Mouse (Mus musculus) intestine, embryonic 15.5 days (tissue): ENCODE measurements around the gene Gm20479. TPM values are rescaled to one million over a fixed set of nuclear protein-coding genes. Genes with fewer than 3 reads are reported as not detected.

Experiments used
- ATAC-seq: fragments of 200-750 bp; cut with Nextera tagmentation; 2 replicates; pipeline ENCODE4 v1.8.0; 2017; ENCODE audit warnings: moderate TSS enrichment, moderate library complexity
- H3K27ac ChIP-seq: fragments of 300-500 bp; sonication (generic); 2 replicates; pipeline ENCODE4 v1.5.1; 2015; ENCODE audit warnings: mild to moderate bottlenecking, inconsistent platforms
- H3K27me3 ChIP-seq: fragments of 300-500 bp; sonication (generic); replicated peaks from 2 replicates; pipeline ENCODE4 v1.6.1; 2015; ENCODE audit warnings: inconsistent platforms
- H3K36me3 ChIP-seq: fragments of 300-500 bp; sonication (generic); 2 replicates; pipeline ENCODE4 v1.6.1; 2015; ENCODE audit warnings: inconsistent platforms
- H3K4me1 ChIP-seq: fragments of 300-500 bp; sonication (generic); replicated peaks from 2 replicates; pipeline ENCODE4 v1.6.1; 2015; ENCODE audit warnings: inconsistent platforms
- H3K4me2 ChIP-seq: fragments of 300-500 bp; sonication (generic); replicated peaks from 2 replicates; pipeline ENCODE4 v1.6.1; 2015; ENCODE audit warnings: mild to moderate bottlenecking, inconsistent platforms
- H3K4me3 ChIP-seq: fragments of 300-500 bp; sonication (generic); replicated peaks from 2 replicates; pipeline ENCODE4 v1.5.1; 2015; ENCODE audit warnings: inconsistent platforms
- H3K9ac ChIP-seq: fragments of 300-500 bp; sonication (generic); 2 replicates; pipeline ENCODE4 v1.6.1; 2015; ENCODE audit warnings: inconsistent platforms
- H3K9me3 ChIP-seq: fragments of 300-500 bp; sonication (generic); 2 replicates; pipeline ENCODE4 v1.6.1; 2016; ENCODE audit warnings: inconsistent platforms
- WGBS: fragments of 180-500 bp; shearing (Covaris S2); methylation state at CpG from one replicate; pipeline ENCODE4 v1.1.7; 2015; 5-methylcytosine and 5-hydroxymethylcytosine counted together
- polyA plus RNA-seq: library from polyadenylated mRNA; unstranded; fragments of >200 nt; fragmentation: Nextera tagmentation; extraction: Ambion mirVana; gene quantifications from 2 replicates; pipeline ENCODE4 v1.2.1, GENCODE M21; 2015

Gm20479 gene
- polyA plus RNA-seq, 1 experiment from 2014 or later, result 1.8 TPM

DNA sequence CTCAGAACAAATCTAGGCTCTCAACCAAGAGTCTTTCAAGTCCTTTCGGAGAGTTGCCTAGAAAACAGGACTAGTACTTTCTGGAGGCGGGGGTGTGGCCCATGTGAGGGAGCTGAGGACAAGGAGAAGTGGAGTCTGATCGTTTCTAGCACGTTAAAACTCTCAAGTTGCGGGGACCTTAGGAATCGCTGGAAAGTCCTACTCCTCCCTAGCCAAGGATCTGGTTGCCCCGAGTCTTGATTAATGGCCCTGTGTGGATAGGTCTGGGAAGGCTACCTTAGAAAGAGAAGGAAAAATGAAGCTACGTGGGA lies 25.7 kb downstream of the Gm20479 start:
- H3K4me2 ChIP-seq, result peak overlapping the region; percentile 92
- peak overlapping the region; percentile 47 for H3K9ac ChIP-seq
- 2% methylated on average over 8 of the region's 8 CpGs for WGBS
- peak overlapping the region; percentile 91 for H3K27ac ChIP-seq
- H3K27me3 ChIP-seq, result peaks cover 51% of the 10 kb centered on the region
- no peak for ATAC-seq
- no peaks in the 10 kb centered on the region for H3K9me3 ChIP-seq
- H3K4me3 ChIP-seq, result peak overlapping the region; percentile 64
- no peaks in the 10 kb centered on the region for H3K36me3 ChIP-seq
- peaks cover 56% of the 10 kb centered on the region for H3K4me1 ChIP-seq

- Histone ChIP-seq H3K9me3 (no peaks in the 10 kb centered on the region), H3K36me3 (no peaks in the 10 kb centered on the region), H3K4me3 (peak overlapping the region; percentile 64), H3K4me2 (peak overlapping the region; percentile 92), H3K27ac (peak overlapping the region; percentile 91), H3K4me1 (peaks cover 56% of the 10 kb centered on the region), H3K9ac (peak overlapping the region; percentile 47), H3K27me3 (peaks cover 50% of the 10 kb centered on the region)
- ATAC-seq, result peak; percentile 70
- under 1% methylated on average over 39 of the region's 39 CpGs for WGBS
These were observed 26.3 kb downstream of the Gm20479 start for GRCm38 (mm10) chr7:27330709-27331540.

GRCm38 (mm10) chr7:27329981-27330380 lies 27.2 kb downstream of the Gm20479 start:
- 25% methylated on average over 17 of the region's 17 CpGs for WGBS
- no peaks in the 10 kb centered on the region for H3K9me3 ChIP-seq
- H3K27ac ChIP-seq, result no peak overlapping the region

DNA sequence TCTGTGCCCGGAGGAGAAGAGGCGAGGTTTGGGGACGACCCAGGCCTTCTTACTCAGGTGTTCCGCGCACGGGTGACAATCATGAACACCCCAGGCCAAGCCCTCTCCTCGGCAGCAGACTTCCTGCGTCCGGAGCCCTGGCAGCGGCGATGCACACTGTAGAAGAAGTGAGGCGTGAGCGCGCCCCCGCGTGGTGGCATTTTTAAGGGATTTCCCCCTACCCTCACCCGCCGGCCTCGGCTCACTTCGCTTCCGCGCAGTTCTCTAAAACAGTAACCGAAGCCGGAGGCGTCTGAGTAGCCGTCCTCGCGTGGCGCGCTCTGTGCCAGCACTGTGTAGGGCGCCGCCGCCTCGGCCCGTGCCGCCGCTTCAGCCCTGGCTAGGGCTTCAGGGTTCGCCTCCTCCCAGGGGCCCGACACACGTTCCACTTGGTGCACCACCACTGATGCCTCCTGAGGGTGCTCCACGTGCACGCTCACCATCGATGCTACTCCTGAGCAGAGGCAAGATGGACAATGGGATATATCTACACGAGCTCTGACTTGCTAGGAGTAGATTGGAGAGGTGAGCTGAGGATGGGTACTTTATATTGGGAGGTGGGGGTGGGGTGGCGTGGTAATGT lies 27.8 kb downstream of the Gm20479 start:
- H3K9ac ChIP-seq, result no peak overlapping the region
- peaks cover 52% of the 10 kb centered on the region for H3K27me3 ChIP-seq
- no peak overlapping the region for H3K27ac ChIP-seq
- H3K36me3 ChIP-seq, result no peaks in the 10 kb centered on the region
- ATAC-seq, result peak; percentile 9; the same call in 1 of the 2 replicates
- H3K4me2 ChIP-seq, result peak overlapping the region; percentile 92
- peaks cover 52% of the 10 kb centered on the region for H3K4me1 ChIP-seq
- WGBS, result 7% methylated on average over 45 of the region's 45 CpGs
- H3K9me3 ChIP-seq, result no peaks in the 10 kb centered on the region
- peak overlapping the region; percentile 25; the same call in 1 of the 2 replicates for H3K4me3 ChIP-seq

More at GRCm38 (mm10) chr7:27329981-27330380, 27.2 kb downstream of the Gm20479 start:
- no peaks in the 10 kb centered on the region for H3K36me3 ChIP-seq
- peaks cover 56% of the 10 kb centered on the region for H3K27me3 ChIP-seq
- H3K4me3 ChIP-seq, result peak overlapping the region; percentile 64; the same call in 1 of the 2 replicates
- ATAC-seq, result no peak
- H3K9ac ChIP-seq, result no peak overlapping the region
- peak overlapping the region; percentile 92 for H3K4me2 ChIP-seq
- peaks cover 56% of the 10 kb centered on the region for H3K4me1 ChIP-seq

DNA sequence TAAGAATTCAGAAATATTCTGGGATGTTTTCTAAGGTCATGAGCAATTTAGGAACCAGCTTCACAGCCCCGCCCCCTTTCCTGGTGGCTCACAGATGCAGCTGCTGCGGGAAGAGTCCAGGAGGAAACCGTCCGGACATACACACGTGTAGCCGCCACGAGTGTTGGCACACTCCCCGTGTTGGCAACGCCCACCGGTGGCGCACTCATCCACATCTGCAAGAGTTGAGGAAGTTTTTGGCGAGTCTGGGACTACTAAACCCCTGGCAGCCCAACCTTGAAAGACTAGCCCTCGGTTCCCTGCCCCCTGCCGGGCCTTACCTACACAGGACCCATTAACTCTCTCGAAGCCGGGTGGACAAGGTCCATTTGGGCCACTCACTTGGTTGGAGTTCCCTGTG lies 28.6 kb downstream of the Gm20479 start:
- Histone ChIP-seq H3K4me3 (no peak overlapping the region), H3K36me3 (0 out of 2 replicates have a peak, but pooled peaks cover 2% of the 10 kb centered on the region), H3K27me3 (peaks cover 44% of the 10 kb centered on the region), H3K27ac (no peak overlapping the region), H3K9me3 (no peaks in the 10 kb centered on the region), H3K9ac (no peak overlapping the region), H3K4me1 (peaks cover 44% of the 10 kb centered on the region), H3K4me2 (no peak overlapping the region)
- 39% methylated on average over 16 of the region's 16 CpGs for WGBS
- ATAC-seq, result no peak

DNA sequence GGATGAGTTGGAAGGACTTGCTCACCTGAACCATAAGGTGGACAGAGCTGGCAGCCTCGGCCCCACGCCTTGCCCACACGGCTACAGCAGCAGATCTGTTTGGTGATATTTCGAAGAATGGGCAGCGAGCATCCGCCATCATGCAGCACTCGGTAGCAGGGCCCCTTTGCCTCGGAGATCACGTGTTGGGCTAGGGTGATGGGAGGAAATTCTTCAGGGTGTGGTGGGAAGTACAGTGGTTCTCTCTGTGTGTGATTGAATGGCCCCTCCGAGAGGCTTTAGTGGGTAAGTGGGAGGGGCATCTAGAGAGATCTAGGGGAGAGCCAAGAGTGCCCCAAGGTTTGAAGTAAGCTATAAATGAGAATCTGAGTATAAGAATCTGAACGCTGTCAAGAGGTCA lies 29.1 kb downstream of the Gm20479 start:
- no peak overlapping the region for H3K27ac ChIP-seq
- no peaks in the 10 kb centered on the region for H3K9me3 ChIP-seq
- no peak overlapping the region for H3K9ac ChIP-seq
- H3K27me3 ChIP-seq, result peaks cover 39% of the 10 kb centered on the region
- WGBS, result 84% methylated on average over 11 of the region's 11 CpGs
- no peak for ATAC-seq
- H3K4me2 ChIP-seq, result no peak overlapping the region
- peaks cover 6% of the 10 kb centered on the region; the same call in 1 of the 2 replicates for H3K36me3 ChIP-seq
- no peak overlapping the region for H3K4me3 ChIP-seq
- peaks cover 40% of the 10 kb centered on the region for H3K4me1 ChIP-seq

- Histone ChIP-seq H3K27me3 (peaks cover 33% of the 10 kb centered on the region), H3K9me3 (no peaks in the 10 kb centered on the region), H3K36me3 (peaks cover 7% of the 10 kb centered on the region; the same call in 1 of the 2 replicates), H3K4me2 (no peak overlapping the region), H3K9ac (no peak overlapping the region), H3K4me1 (peaks cover 38% of the 10 kb centered on the region), H3K4me3 (no peak overlapping the region), H3K27ac (no peak overlapping the region)
- no peak for ATAC-seq
- WGBS, result 93% methylated on average over 8 of the region's 8 CpGs
These were observed 29.7 kb downstream of the Gm20479 start for GRCm38 (mm10) chr7:27327500-27327899.

DNA sequence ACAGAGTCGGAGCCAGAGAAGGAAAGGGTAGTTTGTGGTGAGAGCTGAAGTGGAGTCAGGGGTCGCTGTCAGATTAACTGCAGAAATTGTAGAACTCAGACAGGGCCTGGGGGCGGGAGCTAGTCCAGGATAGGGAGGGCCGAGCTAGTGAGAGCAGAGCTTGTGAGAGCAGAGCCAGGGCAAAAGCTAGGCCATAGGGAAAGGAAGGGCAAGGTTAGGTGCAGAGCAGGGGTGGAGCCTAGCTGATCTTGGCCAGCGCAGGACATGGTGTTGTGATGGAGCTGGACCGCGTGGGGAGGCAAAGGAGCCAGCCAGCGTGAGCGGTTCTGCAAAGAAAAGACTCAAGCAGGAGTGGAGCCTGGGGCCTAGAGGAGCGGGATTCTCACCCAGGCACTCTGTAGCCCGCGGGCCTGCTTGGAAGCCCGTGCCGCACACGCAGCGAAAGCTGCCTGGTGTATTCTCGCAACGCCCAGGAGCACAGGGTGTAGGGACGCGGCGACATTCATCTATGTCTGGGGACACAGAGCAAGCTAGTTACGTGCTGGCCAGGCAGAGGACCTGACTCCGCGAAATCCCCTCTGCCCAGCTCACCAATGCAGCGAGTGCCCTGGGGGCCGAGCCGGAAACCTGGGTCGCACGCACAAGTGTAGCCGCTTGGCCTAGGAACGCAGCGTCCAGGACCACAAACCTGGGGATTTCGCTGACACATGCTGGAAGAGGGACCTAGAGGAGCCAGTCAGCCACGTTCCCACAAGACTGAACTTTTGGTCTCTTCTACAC lies 30.9 kb downstream of the Gm20479 start:
- H3K27ac ChIP-seq, result no peak overlapping the region
- H3K36me3 ChIP-seq, result peaks cover 7% of the 10 kb centered on the region; the same call in 1 of the 2 replicates
- peaks cover 25% of the 10 kb centered on the region for H3K27me3 ChIP-seq
- no peak for ATAC-seq
- no peak overlapping the region for H3K4me3 ChIP-seq
- H3K9me3 ChIP-seq, result no peaks in the 10 kb centered on the region
- H3K4me2 ChIP-seq, result peak overlapping the region; percentile 60
- no peak overlapping the region for H3K9ac ChIP-seq
- peaks cover 32% of the 10 kb centered on the region for H3K4me1 ChIP-seq
- 56% methylated on average over 34 of the region's 34 CpGs for WGBS

DNA sequence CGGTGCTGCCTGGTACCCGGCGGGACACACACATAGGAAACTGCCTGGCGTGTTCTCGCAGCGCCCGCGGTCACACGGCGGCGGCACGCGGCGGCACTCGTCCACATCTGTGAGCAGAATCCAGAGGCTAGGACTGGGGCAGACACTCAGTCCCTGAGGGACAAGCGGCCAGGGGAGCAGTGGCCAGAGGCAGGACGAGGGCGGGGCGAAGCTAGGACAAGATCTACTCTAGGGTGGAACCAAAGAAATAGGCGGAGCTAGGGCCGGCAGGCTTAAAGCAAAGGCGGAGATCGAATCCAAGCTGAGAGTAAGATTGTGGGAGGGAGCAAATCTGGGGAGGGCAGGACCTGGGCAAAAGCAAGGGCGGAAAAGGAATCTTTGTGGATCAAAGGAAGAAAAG lies 31.5 kb downstream of the Gm20479 start:
- 12% methylated on average over 24 of the region's 24 CpGs for WGBS
- peak overlapping the region; percentile 30; the same call in 1 of the 2 replicates for H3K9ac ChIP-seq
- peak overlapping the region; percentile 30 for H3K4me3 ChIP-seq
- no peaks in the 10 kb centered on the region for H3K9me3 ChIP-seq
- peak overlapping the region; percentile 60 for H3K4me2 ChIP-seq
- H3K27me3 ChIP-seq, result peaks cover 25% of the 10 kb centered on the region
- ATAC-seq, result peak; percentile 41
- peaks cover 7% of the 10 kb centered on the region; the same call in 1 of the 2 replicates for H3K36me3 ChIP-seq
- peaks cover 27% of the 10 kb centered on the region for H3K4me1 ChIP-seq
- H3K27ac ChIP-seq, result no peak overlapping the region

DNA sequence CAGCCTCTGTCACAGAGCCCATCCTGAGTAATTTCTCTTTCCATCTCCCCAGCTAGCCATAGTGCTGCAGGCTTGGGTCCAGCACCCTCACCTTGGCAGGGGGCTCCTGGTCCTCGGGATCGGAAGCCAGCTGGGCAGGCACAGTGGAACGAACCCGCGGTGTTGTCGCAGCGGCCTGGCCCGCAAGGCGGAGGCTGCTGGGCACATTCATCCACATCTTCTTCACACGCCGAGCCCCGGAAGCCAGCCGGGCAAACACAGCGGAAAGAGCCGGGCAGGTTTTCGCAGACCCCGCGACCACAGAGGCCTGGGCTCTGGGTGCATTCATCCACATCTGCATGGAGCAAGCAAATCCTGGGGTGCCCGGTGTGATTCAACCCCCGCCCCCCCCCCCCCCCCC lies 32.3 kb downstream of the Gm20479 start:
- H3K9me3 ChIP-seq, result no peaks in the 10 kb centered on the region
- no peak overlapping the region for H3K4me2 ChIP-seq
- WGBS, result 57% methylated on average over 20 of the region's 20 CpGs
- no peak for ATAC-seq
- H3K4me3 ChIP-seq, result no peak overlapping the region
- H3K9ac ChIP-seq, result no peak overlapping the region
- H3K36me3 ChIP-seq, result peaks cover 7% of the 10 kb centered on the region; the same call in 1 of the 2 replicates
- H3K27me3 ChIP-seq, result peaks cover 25% of the 10 kb centered on the region
- no peak overlapping the region for H3K27ac ChIP-seq
- peaks cover 25% of the 10 kb centered on the region for H3K4me1 ChIP-seq

DNA sequence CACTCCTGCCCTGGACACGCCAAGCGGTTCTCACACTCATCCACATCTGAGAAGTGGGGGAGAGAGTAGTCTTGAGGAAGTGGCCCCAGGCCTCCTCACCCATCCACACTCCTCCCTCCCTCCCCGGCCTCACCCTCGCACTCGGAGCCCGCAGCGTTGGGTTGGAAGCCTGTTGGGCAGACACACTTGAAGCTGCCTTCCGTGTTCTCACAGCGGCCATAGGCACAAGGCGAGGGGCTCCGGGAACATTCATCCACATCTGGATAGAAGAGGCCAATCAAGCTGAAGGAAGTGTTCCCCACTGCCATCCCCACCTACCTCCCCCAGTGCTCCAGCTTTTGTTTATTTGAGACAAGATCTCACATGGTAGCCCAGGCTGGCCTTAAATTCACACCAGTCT lies 33.1 kb downstream of the Gm20479 start:
- no peaks in the 10 kb centered on the region for H3K9me3 ChIP-seq
- ATAC-seq, result no peak
- no peak overlapping the region for H3K27ac ChIP-seq
- WGBS, result 95% methylated on average over 11 of the region's 11 CpGs
- H3K4me3 ChIP-seq, result no peak overlapping the region
- H3K4me2 ChIP-seq, result no peak overlapping the region
- peaks cover 25% of the 10 kb centered on the region for H3K27me3 ChIP-seq
- peaks cover 7% of the 10 kb centered on the region; the same call in 1 of the 2 replicates for H3K36me3 ChIP-seq
- H3K4me1 ChIP-seq, result peaks cover 17% of the 10 kb centered on the region
- H3K9ac ChIP-seq, result no peak overlapping the region

DNA sequence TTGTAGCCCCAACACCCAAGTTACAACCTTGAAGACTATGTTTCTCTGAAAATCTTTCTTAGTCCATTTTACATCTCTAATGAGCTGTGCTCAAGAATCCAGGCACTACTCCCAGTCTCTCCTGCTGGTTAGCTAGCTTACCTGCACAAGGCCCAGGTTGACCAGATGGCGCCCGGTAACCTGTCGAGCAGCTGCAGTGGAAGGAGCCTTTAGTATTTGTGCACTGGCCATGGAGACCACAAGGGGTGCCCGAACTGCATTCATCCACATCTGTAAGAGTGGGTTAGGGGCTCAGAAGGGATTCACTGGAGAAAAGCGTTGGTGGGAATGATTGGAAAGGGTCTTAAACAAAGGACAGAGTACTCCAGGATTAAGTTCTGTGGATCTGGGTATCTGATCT lies 34.2 kb downstream of the Gm20479 start:
- WGBS, result 94% methylated on average over 5 of the region's 5 CpGs
- Histone ChIP-seq H3K9ac (no peak overlapping the region), H3K4me3 (no peak overlapping the region), H3K27me3 (peaks cover 20% of the 10 kb centered on the region), H3K9me3 (no peaks in the 10 kb centered on the region), H3K36me3 (peaks cover 7% of the 10 kb centered on the region; the same call in 1 of the 2 replicates), H3K4me2 (no peak overlapping the region), H3K27ac (no peak overlapping the region), H3K4me1 (peaks cover 12% of the 10 kb centered on the region)
- no peak for ATAC-seq
